Mouse (Mus musculus): ENCODE measurements around the gene Plxnb2. TPM values are rescaled to one million over a fixed set of nuclear protein-coding genes. Genes with fewer than 3 reads are reported as not detected.

Plxnb2 gene
- total RNA-seq (2021) = 10 to 100 TPM; 43.4 to 44.9 TPM

- intact Hi-C loops (cut with DNase I) = no loop called here
- peak; percentile 78 to 82 for DNase-seq (ENCODE audit: low spot score in 2 of 2)
Measured at GRCm38 (mm10) chr15:89180571-89181229, at the start of gene Plxnb2. Plxnb2 (minus strand) TSS chr15:89180788.

- no peak for DNase-seq (ENCODE audit: low spot score in 2 of 2)
- intact Hi-C loops (cut with DNase I) = loop anchor here (10.0 kb wide), 1 partner anchor 391 kb away; no protein-coding TSS in a partner anchor
Measured at GRCm38 (mm10) chr15:89215611-89216233, 35.1 kb upstream of the Plxnb2 start.

GRCm38 (mm10) chr15:89214953-89215352 is 34.4 kb upstream of the Plxnb2 start:
- DNase-seq (ENCODE audit: low spot score in 2 of 2) = no peak
- intact Hi-C loops (cut with DNase I) = loop anchor here (10.0 kb wide), 1 partner anchor 390 kb away; no protein-coding TSS in a partner anchor

GRCm38 (mm10) chr15:89213517-89213916 is 32.9 kb upstream of the Plxnb2 start:
- intact Hi-C loops (cut with DNase I) = loop anchor here (10.0 kb wide), 1 partner anchor 389 kb away; no protein-coding TSS in a partner anchor
- no peak for DNase-seq (ENCODE audit: low spot score in 2 of 2)

GRCm38 (mm10) chr15:89212495-89212894 is 31.9 kb upstream of the Plxnb2 start:
- intact Hi-C loops (cut with DNase I) = loop anchor here (10.0 kb wide), 1 partner anchor 388 kb away; no protein-coding TSS in a partner anchor
- no peak for DNase-seq (ENCODE audit: low spot score in 2 of 2)

GRCm38 (mm10) chr15:89211716-89212461 is 31.3 kb upstream of the Plxnb2 start:
- intact Hi-C loops (cut with DNase I) = loop anchor here (2.0 to 10.0 kb wide), 3 partner anchors 15 to 387 kb away; partner anchors contain the start of genes Dennd6b and Tubgcp6
- peak; percentile 17 to 26 for DNase-seq (ENCODE audit: low spot score in 2 of 2)

GRCm38 (mm10) chr15:89210915-89211715 is 30.5 kb upstream of the Plxnb2 start, which contains the start of gene Ppp6r2:
Ppp6r2 (plus strand) TSS chr15:89211553.
- intact Hi-C loops (cut with DNase I) = loop anchor here (2.0 to 10.0 kb wide), 3 partner anchors 14 to 386 kb away; partner anchors contain the start of genes Dennd6b and Tubgcp6
- peak; percentile 71 to 77 for DNase-seq (ENCODE audit: low spot score in 2 of 2)

- peak; percentile 82 to 87 for DNase-seq (ENCODE audit: low spot score in 2 of 2)
- intact Hi-C loops (cut with DNase I) = loop anchor here (2.0 to 10.0 kb wide), 4 partner anchors 13 to 385 kb away; partner anchors contain the start of genes Dennd6b and Tubgcp6
Measured at GRCm38 (mm10) chr15:89209886-89210761, 29.5 kb upstream of the Plxnb2 start.

GRCm38 (mm10) chr15:89207457-89207856 is 26.9 kb upstream of the Plxnb2 start:
- no peak for DNase-seq (ENCODE audit: low spot score in 2 of 2)
- intact Hi-C loops (cut with DNase I) = loop anchor here (5.0 kb wide), 1 partner anchor 275 kb away; no protein-coding TSS in a partner anchor

- no peak for DNase-seq (ENCODE audit: low spot score in 2 of 2)
- intact Hi-C loops (cut with DNase I) = loop anchor here (2.0 to 5.0 kb wide), 2 partner anchors 14 to 40 kb away; partner anchors contain the start of gene Ppp6r2
Measured at GRCm38 (mm10) chr15:89197056-89197455, 16.5 kb upstream of the Plxnb2 start.

- intact Hi-C loops (cut with DNase I) = loop anchor here (2.0 to 5.0 kb wide), 2 partner anchors 14 to 39 kb away; partner anchors contain the start of gene Ppp6r2
- peak; percentile 96 to 98 for DNase-seq (ENCODE audit: low spot score in 2 of 2)
Measured at GRCm38 (mm10) chr15:89196313-89196706, 15.7 kb upstream of the Plxnb2 start, which contains the start of gene Dennd6b. Dennd6b (minus strand) TSS chr15:89196496.

- intact Hi-C loops (cut with DNase I) = loop anchor here (2.0 to 5.0 kb wide), 2 partner anchors 15 to 38 kb away; partner anchors contain the start of gene Ppp6r2
- peak; percentile 84 to 91 for DNase-seq (ENCODE audit: low spot score in 2 of 2)
Measured at GRCm38 (mm10) chr15:89195690-89196312, 15.2 kb upstream of the Plxnb2 start.

GRCm38 (mm10) chr15:89195261-89195681 is 14.7 kb upstream of the Plxnb2 start:
- intact Hi-C loops (cut with DNase I) = loop anchor here (5.0 kb wide), 1 partner anchor 38 kb away; no protein-coding TSS in a partner anchor
- no peak for DNase-seq (ENCODE audit: low spot score in 2 of 2)

GRCm38 (mm10) chr15:89184937-89185227 is 4.3 kb upstream of the Plxnb2 start:
- DNase-seq (ENCODE audit: low spot score in 2 of 2) = no peak
- intact Hi-C loops (cut with DNase I) = no loop called here

- DNase-seq (ENCODE audit: low spot score in 2 of 2) = peak in 1 of 2 experiments; percentile 29
- intact Hi-C loops (cut with DNase I) = no loop called here
Measured at GRCm38 (mm10) chr15:89184141-89184936, 3.8 kb upstream of the Plxnb2 start.

GRCm38 (mm10) chr15:89182842-89183241 is 2.3 kb upstream of the Plxnb2 start:
- peak in 1 of 2 experiments; percentile 34 for DNase-seq (ENCODE audit: low spot score in 2 of 2)
- intact Hi-C loops (cut with DNase I) = no loop called here

Data from left cerebral cortex, postnatal 25 days (tissue).